Mouse (Mus musculus) MEL (cell line): ENCODE data around the gene Rtn4rl1.

Experiments used
- CTCF ChIP-seq, 3 experiments: IDR thresholded peaks in 2 of 3; conservative IDR thresholded peaks in 1 of 3; 2 replicates each; pipeline ENCODE4 v1.5.1; 2011 to 2012; ENCODE audit warnings: low read length in 3 of 3, low read depth in 2 of 3, mild to moderate bottlenecking in 2 of 3, improper control_type of control experiment in 1 of 3, inconsistent platforms in 1 of 3, mixed read lengths in 1 of 3, moderate library complexity in 1 of 3; ENCODE audit not compliant: control insufficient read depth in 1 of 3, insufficient read depth in 1 of 3, poor library complexity in 1 of 3, severe bottlenecking in 1 of 3
- EP300 ChIP-seq, 2 experiments: IDR thresholded peaks; 2 replicates each; pipeline ENCODE4 v1.6.1; 2011; ENCODE audit warnings: improper control_type of control experiment in 2 of 2, low read length in 2 of 2, low read depth in 1 of 2, mild to moderate bottlenecking in 1 of 2
- GATA1 ChIP-seq: IDR thresholded peaks from 2 replicates; pipeline ENCODE4 v1.6.1; 2011; ENCODE audit warnings: low read depth, low read length, improper control_type of control experiment
- MEF2A ChIP-seq: IDR thresholded peaks from 2 replicates; pipeline ENCODE4 v1.6.1; 2014; ENCODE audit warnings: low read depth, mild to moderate bottlenecking, inconsistent platforms, low read length, improper control_type of control experiment; ENCODE audit not compliant: poor library complexity, insufficient replicate concordance, severe bottlenecking; ENCODE audit errors: extremely low read depth
- NELFE ChIP-seq: IDR thresholded peaks from 2 replicates; pipeline ENCODE4 v1.6.1; 2011; ENCODE audit warnings: low read depth, low read length, improper control_type of control experiment
- POLR2A ChIP-seq, 2 experiments: IDR thresholded peaks; 2 replicates each; pipeline ENCODE4 v1.6.1; 2011 to 2012; ENCODE audit warnings: low read length in 2 of 2, mild to moderate bottlenecking in 2 of 2, control low read depth in 1 of 2, improper control_type of control experiment in 1 of 2, low read depth in 1 of 2, moderate library complexity in 1 of 2; ENCODE audit not compliant: control insufficient read depth in 1 of 2, insufficient read depth in 1 of 2, poor library complexity in 1 of 2
- POLR2AphosphoS2 ChIP-seq: IDR thresholded peaks from 2 replicates; pipeline ENCODE4 v1.6.1; 2011; ENCODE audit warnings: low read length, improper control_type of control experiment
- TAL1 ChIP-seq: IDR thresholded peaks from 2 replicates; pipeline ENCODE4 v1.6.1; 2012; ENCODE audit warnings: mild to moderate bottlenecking, inconsistent platforms, low read length, moderate library complexity, mixed read lengths
- TCF12 ChIP-seq: IDR thresholded peaks from 2 replicates; pipeline ENCODE4 v1.6.1; 2014; ENCODE audit warnings: low read depth, mild to moderate bottlenecking, inconsistent platforms, low read length, improper control_type of control experiment, moderate library complexity
- ZMIZ1 ChIP-seq: IDR thresholded peaks from 2 replicates; pipeline ENCODE4 v1.6.1; 2012; ENCODE audit warnings: low read depth, mild to moderate bottlenecking, inconsistent platforms, low read length, improper control_type of control experiment, moderate library complexity

DNA sequence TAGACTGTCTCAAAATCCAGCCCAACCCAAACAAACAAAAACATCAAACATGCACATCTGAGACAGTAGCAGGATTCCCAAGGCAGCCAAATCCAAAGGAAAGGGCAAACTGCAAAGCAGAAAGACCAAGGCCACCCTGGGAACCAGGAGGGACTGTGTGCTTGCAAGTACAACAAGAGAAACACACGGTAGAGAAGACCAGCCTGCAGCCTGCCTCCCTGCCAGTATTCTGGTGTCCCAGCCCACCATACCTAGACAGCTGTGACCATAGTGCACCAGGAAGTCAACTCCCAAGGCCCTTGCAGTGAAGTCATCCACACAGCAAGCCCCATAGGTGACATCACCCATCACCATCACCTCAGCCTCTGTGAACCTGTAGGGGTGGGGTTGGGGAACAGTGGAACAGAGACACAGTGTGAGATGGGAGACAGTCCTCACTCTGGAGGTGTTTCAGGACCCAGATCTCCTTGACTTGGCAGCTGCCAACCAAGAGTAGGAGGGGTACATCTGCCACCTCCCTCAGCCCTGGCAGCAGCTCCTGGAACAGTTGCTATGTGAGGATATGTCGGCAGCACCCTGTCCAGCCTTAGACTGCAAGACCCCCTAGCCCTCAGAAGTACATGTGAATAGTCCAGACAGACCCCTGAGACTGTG is 9.5 kb upstream of the Rtn4rl1 start:
- TF ChIP-seq CTCF (IDR thresholded peaks at IDR 0.05 in 2 of 3, conservative IDR thresholded peaks at IDR 0.05 in 1 of 3; ENCODE audit: control insufficient read depth in 1 of 3, insufficient read depth in 1 of 3, low read depth in 2 of 3, low read length in 3 of 3, poor library complexity in 1 of 3, severe bottlenecking in 1 of 3) (no peak), MEF2A (no peak), GATA1 (no peak), EP300 (IDR thresholded peaks at IDR 0.05; ENCODE audit: low read depth in 1 of 2, low read length in 2 of 2) (no peak), TAL1 (no peak), ZMIZ1 (no peak), POLR2A (IDR thresholded peaks at IDR 0.05; ENCODE audit: control insufficient read depth in 1 of 2, insufficient read depth in 1 of 2, low read depth in 1 of 2, low read length in 2 of 2, poor library complexity in 1 of 2) (no peak), POLR2AphosphoS2 (no peak), NELFE (no peak), TCF12 (no peak)
